24 mouse cellular contexts compared by ENCODE assay signal in the genomic region with DNA sequence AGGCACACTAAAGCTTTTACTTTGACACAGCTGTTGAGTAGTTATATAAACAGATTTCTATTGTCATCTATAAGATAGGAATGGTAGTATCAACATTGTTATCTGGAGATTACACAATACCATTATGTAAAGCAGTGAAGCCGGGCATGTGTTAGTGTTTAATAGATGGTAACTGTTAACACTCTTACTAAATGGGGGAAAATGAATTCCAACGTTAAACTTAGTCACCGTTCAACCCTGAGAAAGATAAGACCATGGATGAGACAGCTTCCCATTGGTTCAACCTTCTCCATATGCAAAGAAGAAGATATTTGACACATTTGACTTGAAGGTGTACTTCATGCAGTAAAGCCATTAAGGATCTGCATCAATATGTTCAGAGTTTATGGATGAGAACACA. TPM values are rescaled to one million over a fixed set of nuclear protein-coding genes. Genes with fewer than 3 reads are reported as not detected.
DNase-seq lines count a peak whose midpoint lies in the region; ATAC-seq and TF ChIP-seq lines count a peak whose summit lies in the region.
"Had no signal": no experiment of that assay in that cellular context is flagged by ENCODE, and none has a peak within 500 bp of the region (broad histone marks: within the 10 kb centered on the region; RNA-seq: fewer than 3 reads in every experiment).

No protein-coding gene starts in this region.

- TF ChIP-seq CTCF in G1E (IDR thresholded peaks at IDR 0.05; ENCODE audit: low read depth, low read length) (no peak), MEL (IDR thresholded peaks at IDR 0.05 in 2 of 3, conservative IDR thresholded peaks at IDR 0.05 in 1 of 3; ENCODE audit: control insufficient read depth in 1 of 3, insufficient read depth in 1 of 3, low read depth in 2 of 3, low read length in 3 of 3, poor library complexity in 1 of 3, severe bottlenecking in 1 of 3) (no peak)

- peaks cover 63% of the 10 kb centered on the region for H3K79me2 ChIP-seq in MEL (ENCODE audit: control insufficient read depth, insufficient read depth, low read length, poor library complexity)

- intact Hi-C loops in left cerebral cortex, postnatal 14 days (cut with DNase I): no loop called here

- ATAC-seq in G1E (ENCODE audit: extremely low read depth, insufficient number of reproducible peaks, low FRiP score, poor library complexity, severe bottlenecking): no peak
- ATAC-seq: activated CD4-positive, CD25-positive, alpha-beta regulatory T cell, adult 4 months; CD4-positive, CD25-positive, alpha-beta regulatory T cell, adult 4 months; Patski had no signal

- DNase-seq in 416B (ENCODE audit: low read depth) (peak; percentile 64), G1E (ENCODE audit: low spot score) (no peak), MEL (ENCODE audit: low read depth, low spot score) (peak; percentile 46)
- DNase-seq in ovary, postnatal 10 days (ENCODE audit: low spot score): no peak
- DNase-seq in left cerebral cortex, postnatal 14 days (ENCODE audit: low spot score in 2 of 2): no peak
- no peak for DNase-seq in T-cell, adult 2 months (ENCODE audit: low spot score)
- DNase-seq: adrenal gland, adult 2 months; adrenal gland, adult 8-10 months; adrenal gland, postnatal 10 days; adrenal gland, postnatal 14 days; adrenal gland, postnatal 25 days; adrenal gland, postnatal 36 days; cerebellum, adult 11 months; cerebellum, adult 11-12 months; cerebellum, adult 18-20 months; cerebellum, adult 2 months; cerebellum, adult 8-10 months; cerebellum, adult 9-10 months; cerebellum, adult 9-11 months had no signal

- H3K4me1 ChIP-seq in G1E (ENCODE audit: insufficient read depth, low read depth, low read length): peaks cover 71% of the 10 kb centered on the region
- H3K4me1 ChIP-seq in MEL (ENCODE audit: control insufficient read depth in 1 of 2, insufficient read depth in 2 of 2, low read length in 2 of 2): peaks cover 31 to 40% of the 10 kb centered on the region in 2 experiments

- H3K36me3 ChIP-seq in G1E (replicated peaks) (peaks cover 82% of the 10 kb centered on the region), MEL (ENCODE audit: control insufficient read depth in 1 of 2, insufficient read depth in 2 of 2, low read length in 2 of 2) (peaks cover 49 to 65% of the 10 kb centered on the region in 2 experiments)

- TF ChIP-seq EP300 in MEL (IDR thresholded peaks at IDR 0.05; ENCODE audit: low read depth in 1 of 2, low read length in 2 of 2): 0 out of 4 replicates have a peak, but pooled peaks of 1 of the 2 experiments have one; percentile 12

- no peak overlapping the region for H3K9ac ChIP-seq in MEL (ENCODE audit: control insufficient read depth, low read depth, low read length, poor library complexity, severe bottlenecking)

- no peaks in the 10 kb centered on the region for H3K9me3 ChIP-seq in G1E (replicated peaks)
- no peaks in the 10 kb centered on the region for H3K9me3 ChIP-seq in MEL (replicated peaks; ENCODE audit: insufficient read depth, low read length)

- H3K4me3 ChIP-seq in G1E (ENCODE audit: low read depth, low read length) (peak overlapping the region; percentile 4; the same call in 1 of the 2 replicates), MEL (ENCODE audit: control insufficient read depth in 1 of 2, insufficient read depth in 1 of 2, low read depth in 2 of 2, low read length in 2 of 2) (no peak overlapping the region)

- peak in 1 of 2 experiments; percentile 14; a peak in 1 of 4 replicates for TF ChIP-seq POLR2A in MEL (IDR thresholded peaks at IDR 0.05; ENCODE audit: control insufficient read depth in 1 of 2, insufficient read depth in 1 of 2, low read depth in 1 of 2, low read length in 2 of 2, poor library complexity in 1 of 2)

- TF ChIP-seq RAD21 in MEL (IDR thresholded peaks at IDR 0.05; ENCODE audit: low read depth, low read length): no peak

- peak overlapping the region; percentile 30 for H3K27ac ChIP-seq in MEL (ENCODE audit: control insufficient read depth, low read depth, low read length)

- no peaks in the 10 kb centered on the region for H3K27me3 ChIP-seq in G1E (ENCODE audit: insufficient read depth, low read length)
- H3K27me3 ChIP-seq in MEL (ENCODE audit: control insufficient read depth in 1 of 2, insufficient read depth in 2 of 2, low read length in 2 of 2): no peaks in the 10 kb centered on the region
- H3K27me3 ChIP-seq: CH12.LX had no signal

TF ChIP-seq in MEL, 35 proteins besides CTCF, POLR2A, EP300 and RAD21:
- TF ChIP-seq GATA1 (IDR thresholded peaks at IDR 0.05; ENCODE audit: low read depth, low read length): peak; percentile 56
- no peak for TF ChIP-seq MEF2A (IDR thresholded peaks at IDR 0.05; ENCODE audit: extremely low read depth, insufficient replicate concordance, low read depth, low read length, poor library complexity, severe bottlenecking)
- no peak for TF ChIP-seq ELF1 (IDR thresholded peaks at IDR 0.05; ENCODE audit: low read depth, low read length)
TF ChIP-seq in MEL: peak in this region for 1.

RNA-seq across cellular contexts. Expression of a gene that starts 5.9 kb away (rescaled TPM):
- total RNA-seq in G1E (2014; fragmentation: Nextera tagmentation) (399 and 427 TPM in 2 replicates), G1E (2017) (258 and 268 TPM in 2 replicates), MEL (2012; rRNA removed) (125 and 133 TPM in 2 replicates)
- polyA plus RNA-seq in G1E (2012) (40.0 and 49.3 TPM in 2 replicates), MEL (2012; ENCODE audit: insufficient read depth in 1 of 2, insufficient read length in 2 of 2, low read depth in 1 of 2, low replicate concordance in 2 of 2, missing spikeins in 1 of 2) (100 to 1,000 TPM; 155 to 245 TPM)
- under 1 TPM; 0.34 to 0.40 TPM for total RNA-seq in left cerebral cortex, postnatal 14 days (2021)
- total RNA-seq: adrenal gland, adult 18-20 months; adrenal gland, adult 8-10 months had no signal

Comparison
In these comparisons a context has a peak if more than half of its experiments do, and no peak if none do; other contexts are left out.
1. DNase-seq: peak in 416B (single experiment) and MEL (single experiment); none in G1E (single experiment), ovary, postnatal 10 days (single experiment), left cerebral cortex, postnatal 14 days (0 of 2) and T-cell, adult 2 months (single experiment).
2. RNA of a gene that starts 5.9 kb away (total RNA-seq): 258 to 427 TPM in G1E and 125 to 133 TPM in MEL; 0.34 to 0.40 TPM in left cerebral cortex, postnatal 14 days; every median in the first group is over 10 times any median in the second.